Mouse (Mus musculus): ENCODE data around the gene Guk1.

DNA sequence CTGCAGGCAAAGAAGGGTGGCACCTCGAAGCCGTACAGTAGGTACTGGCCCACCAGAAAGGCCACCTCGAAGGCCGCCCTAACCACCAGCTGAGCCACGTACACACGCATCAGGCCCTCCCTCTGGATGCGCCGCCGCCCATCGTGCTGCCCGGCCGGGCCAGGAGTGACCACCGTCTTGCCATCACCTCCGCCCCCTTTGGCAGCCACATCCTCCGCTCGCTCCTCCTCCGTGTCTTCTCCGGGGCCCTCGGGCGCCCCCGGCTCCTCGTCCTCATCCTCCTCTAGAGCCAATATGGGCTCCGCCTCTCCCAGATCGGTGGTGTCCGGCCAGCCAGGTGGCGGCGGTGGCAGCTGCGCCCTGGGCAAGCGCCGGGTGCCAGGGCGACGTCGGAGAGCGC is 15.1 kb downstream of the Guk1 start:
- no peak for TF ChIP-seq POLR2A (IDR thresholded peaks at IDR 0.05; ENCODE audit: insufficient read depth, low read depth, low read length)
- no peak for TF ChIP-seq CTCF (IDR thresholded peaks at IDR 0.05)
- TF ChIP-seq EP300 (IDR thresholded peaks at IDR 0.05; ENCODE audit: insufficient read depth, low read depth, low read length): no peak

All from heart, adult 2 months (tissue).